Mouse (Mus musculus) heart, postnatal 4 days (tissue): ENCODE results near the gene Trpc2. TPM values are rescaled to one million over a fixed set of nuclear protein-coding genes. Genes with fewer than 3 reads are reported as not detected.
"Not testable (repeated sequence)": the region's sequence is repeated elsewhere in the genome, so short reads cannot be mapped to it uniquely, and the experiment has no call there.

Source experiments
- DNase-seq: peaks from one replicate; pipeline ENCODE4 v3.0.0; 2021
- total RNA-seq, 2 experiments: library from RNA; stranded (reverse); gene quantifications; 2 replicates each; pipeline ENCODE4 v1.2.3; 2021

The Trpc2 gene
- total RNA-seq: under 1 TPM; 0.36 to 0.50 TPM

GRCm38 (mm10) chr7:102082816-102083215 is at the start of gene Trpc2:
Gene Trpc2 (plus strand): TSS chr7:102083116.
- no peak for DNase-seq

- no peak for DNase-seq
Measured at GRCm38 (mm10) chr7:102034904-102035303, 48.0 kb upstream of the Trpc2 start.

GRCm38 (mm10) chr7:102035534-102035933 is 47.4 kb upstream of the Trpc2 start:
- DNase-seq: no peak

- no peak for DNase-seq
Measured at GRCm38 (mm10) chr7:102037318-102037717, 45.6 kb upstream of the Trpc2 start.

GRCm38 (mm10) chr7:102042314-102042713 is 40.6 kb upstream of the Trpc2 start:
- DNase-seq: no peak

- DNase-seq: not testable (repeated sequence)
Measured at GRCm38 (mm10) chr7:102048524-102048923, 34.4 kb upstream of the Trpc2 start.

GRCm38 (mm10) chr7:102061353-102061752 is 21.6 kb upstream of the Trpc2 start:
- no peak for DNase-seq

- no peak for DNase-seq
Measured at GRCm38 (mm10) chr7:102062203-102062602, 20.7 kb upstream of the Trpc2 start.

- no peak for DNase-seq
Measured at GRCm38 (mm10) chr7:102063891-102064290, 19.0 kb upstream of the Trpc2 start.

- no peak for DNase-seq
Measured at GRCm38 (mm10) chr7:102064655-102065045, 18.3 kb upstream of the Trpc2 start.

GRCm38 (mm10) chr7:102065046-102065891 is 17.6 kb upstream of the Trpc2 start, which contains the start of the genes Rnf121, Xndc1 and Xntrpc:
Gene Rnf121 (minus strand): TSS chr7:102065469.
Gene Xndc1 (plus strand): TSS chr7:102065511.
Gene Xntrpc (plus strand): TSS chr7:102065713.
- peak; percentile 92 for DNase-seq

- no peak for DNase-seq
Measured at GRCm38 (mm10) chr7:102066363-102066762, 16.6 kb upstream of the Trpc2 start.

- DNase-seq: no peak
Measured at GRCm38 (mm10) chr7:102076714-102077296, 6.1 kb upstream of the Trpc2 start.

- peak; percentile 46 for DNase-seq
Measured at GRCm38 (mm10) chr7:102078517-102078916, 4.4 kb upstream of the Trpc2 start.

GRCm38 (mm10) chr7:102080311-102080710 is 2.6 kb upstream of the Trpc2 start:
- no peak for DNase-seq

GRCm38 (mm10) chr7:102081784-102082183 is 1.1 kb upstream of the Trpc2 start:
- no peak for DNase-seq

GRCm38 (mm10) chr7:102084041-102084696 is 1.3 kb downstream of the Trpc2 start:
- no peak for DNase-seq

- DNase-seq: no peak
Measured at GRCm38 (mm10) chr7:102087336-102087735, 4.4 kb downstream of the Trpc2 start.

- peak; percentile 37 for DNase-seq
Measured at GRCm38 (mm10) chr7:102099760-102100661, 17.1 kb downstream of the Trpc2 start.

GRCm38 (mm10) chr7:102100868-102101267 is 18.0 kb downstream of the Trpc2 start:
- no peak for DNase-seq

GRCm38 (mm10) chr7:102101487-102101886 is 18.6 kb downstream of the Trpc2 start, which contains the start of gene Art1:
Gene Art1 (plus strand): TSS chr7:102101743.
- no peak for DNase-seq

GRCm38 (mm10) chr7:102102241-102102640 is 19.3 kb downstream of the Trpc2 start:
- DNase-seq: peak; percentile 23
